Mouse (Mus musculus) heart, embryonic 11.5 days (tissue): ENCODE measurements around the gene Utf1. TPM values are rescaled to one million over a fixed set of nuclear protein-coding genes. Genes with fewer than 3 reads are reported as not detected.

ENCODE experiments used
- ATAC-seq: fragments of 200-750 bp; cut with Nextera tagmentation; replicated peaks from 2 replicates; pipeline ENCODE4 v1.8.0; 2017; ENCODE audit warnings: moderate library complexity; ENCODE audit not compliant: insufficient number of reproducible peaks, low FRiP score, low TSS enrichment
- H3K27ac ChIP-seq: fragments of 300-500 bp; sonication (generic); 2 replicates; pipeline ENCODE4 v1.5.1; 2014; ENCODE audit warnings: mild to moderate bottlenecking, low read depth, low read length
- H3K27me3 ChIP-seq: fragments of 300-500 bp; sonication (generic); 2 replicates; pipeline ENCODE4 v1.6.1; 2014; ENCODE audit warnings: mild to moderate bottlenecking, low read length, mixed read lengths; ENCODE audit not compliant: control insufficient read depth, insufficient read depth
- H3K36me3 ChIP-seq: fragments of 300-500 bp; sonication (generic); 2 replicates; pipeline ENCODE4 v1.6.1; 2014; ENCODE audit warnings: mild to moderate bottlenecking, low read length, moderate library complexity, mixed read lengths; ENCODE audit not compliant: control insufficient read depth, insufficient read depth
- H3K4me1 ChIP-seq: fragments of 300-500 bp; sonication (generic); 2 replicates; pipeline ENCODE4 v1.6.1; 2014; ENCODE audit warnings: low read length; ENCODE audit not compliant: control insufficient read depth, insufficient read depth
- H3K4me2 ChIP-seq: fragments of 300-500 bp; sonication (generic); 2 replicates; pipeline ENCODE4 v1.6.1; 2014; ENCODE audit warnings: mild to moderate bottlenecking, moderate library complexity
- H3K4me3 ChIP-seq: fragments of 300-500 bp; sonication (generic); 2 replicates; pipeline ENCODE4 v1.5.1; 2014; ENCODE audit warnings: low read depth, low read length
- H3K9ac ChIP-seq: fragments of 300-500 bp; sonication (generic); 2 replicates; pipeline ENCODE4 v1.6.1; 2014; ENCODE audit warnings: mild to moderate bottlenecking, low read depth, low read length, moderate library complexity
- H3K9me3 ChIP-seq: fragments of 300-500 bp; sonication (generic); replicated peaks from 2 replicates; pipeline ENCODE4 v1.6.1; 2016; ENCODE audit warnings: low read length; ENCODE audit not compliant: control insufficient read depth
- WGBS: fragments of 180-500 bp; shearing (Covaris S2); extraction: QIAGEN DNeasy Blood & Tissue Kit; methylation state at CpG from one replicate; pipeline ENCODE4 v1.1.7; 2014; ENCODE audit not compliant: insufficient replicate concordance; 5-methylcytosine and 5-hydroxymethylcytosine counted together
- polyA plus RNA-seq: library from polyadenylated mRNA; unstranded; fragments of >200 nt; fragmentation: Nextera tagmentation; extraction: Ambion mirVana; gene quantifications from 2 replicates; pipeline ENCODE4 v1.2.1, GENCODE M21; 2014

The Utf1 gene
- polyA plus RNA-seq, 1 experiment from 2014 or later: not detected

DNA sequence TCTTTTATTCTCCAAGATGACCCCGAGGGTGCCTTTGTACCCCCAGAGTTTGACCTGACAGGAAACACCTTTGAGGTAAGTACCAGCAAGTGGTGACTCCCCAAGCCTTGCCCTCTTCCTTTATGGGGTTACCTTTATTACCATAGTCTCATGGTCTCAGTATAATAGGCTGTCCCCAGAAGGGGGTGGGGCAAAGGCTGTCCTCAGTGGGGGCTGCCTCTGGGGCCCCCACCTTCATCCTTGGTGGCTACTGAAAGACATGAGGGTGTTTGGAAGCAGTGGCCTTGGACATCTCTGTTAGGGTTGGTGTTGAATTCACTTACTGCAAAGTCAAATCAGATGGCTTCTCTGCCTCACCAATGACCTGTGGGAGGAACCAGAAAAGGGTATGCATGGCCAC is 41.6 kb upstream of the Utf1 start:
- Histone ChIP-seq H3K4me3 (no peak overlapping the region), H3K4me1 (peaks cover 3% of the 10 kb centered on the region; the same call in 1 of the 2 replicates), H3K9me3 (no peaks in the 10 kb centered on the region), H3K27me3 (peaks cover 23% of the 10 kb centered on the region), H3K9ac (no peak overlapping the region), H3K4me2 (no peak overlapping the region), H3K27ac (no peak overlapping the region), H3K36me3 (no peaks in the 10 kb centered on the region)
- 36% methylated on average over 1 of the region's 1 CpGs for WGBS
- no peak for ATAC-seq

DNA sequence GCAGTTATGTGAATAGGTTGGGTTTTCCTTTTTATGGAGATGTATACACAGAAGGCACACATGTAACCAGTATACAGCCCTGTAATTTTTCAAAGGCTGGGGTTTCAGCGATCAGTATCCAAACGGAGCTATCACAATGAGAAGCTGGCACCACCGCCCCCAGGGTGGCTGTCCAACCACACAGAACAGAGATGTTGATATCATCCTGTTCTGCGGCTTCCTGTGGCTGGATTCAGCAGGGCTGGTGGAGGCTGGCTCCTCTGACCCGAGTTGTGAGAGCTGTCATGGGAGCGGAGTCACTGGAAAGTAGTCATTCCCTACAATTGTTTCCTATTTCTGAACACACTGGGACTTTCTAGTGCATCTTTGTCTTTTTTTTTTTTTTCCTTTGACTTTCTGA is 38.3 kb upstream of the Utf1 start:
- Histone ChIP-seq H3K27ac (no peak overlapping the region), H3K9ac (no peak overlapping the region), H3K9me3 (no peaks in the 10 kb centered on the region), H3K36me3 (no peaks in the 10 kb centered on the region), H3K4me2 (peak overlapping the region; percentile 42), H3K4me3 (no peak overlapping the region), H3K27me3 (peaks cover 9% of the 10 kb centered on the region; the same call in 1 of the 2 replicates), H3K4me1 (peaks cover 14% of the 10 kb centered on the region)
- no peak for ATAC-seq
- WGBS: 25% methylated on average over 6 of the region's 6 CpGs

DNA sequence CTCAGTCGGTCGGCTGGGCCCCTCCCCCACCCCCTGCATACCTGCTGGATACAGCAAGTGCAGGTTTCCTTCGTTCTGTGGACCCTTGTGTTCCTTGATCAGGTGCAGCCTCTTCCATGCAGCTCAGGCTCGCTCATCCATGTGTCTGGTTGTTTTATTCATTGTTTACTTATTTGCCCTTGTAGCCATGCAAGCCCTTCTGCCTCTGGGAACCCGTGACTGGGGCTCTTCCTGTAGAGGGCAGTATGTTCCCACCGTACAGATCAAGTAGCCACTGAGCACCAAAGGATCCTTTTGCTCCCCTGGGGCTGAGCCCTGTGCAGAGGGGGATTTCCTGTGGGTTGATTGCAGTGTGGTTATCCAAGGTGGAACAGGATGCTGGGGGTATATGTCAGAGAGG is 37.9 kb upstream of the Utf1 start:
- Histone ChIP-seq H3K36me3 (no peaks in the 10 kb centered on the region), H3K4me3 (no peak overlapping the region), H3K27ac (no peak overlapping the region), H3K4me1 (peaks cover 14% of the 10 kb centered on the region), H3K4me2 (peak overlapping the region; percentile 42), H3K9ac (no peak overlapping the region), H3K27me3 (peaks cover 9% of the 10 kb centered on the region; the same call in 1 of the 2 replicates), H3K9me3 (no peaks in the 10 kb centered on the region)
- WGBS: 5% methylated on average over 6 of the region's 6 CpGs
- no peak for ATAC-seq

GRCm38 (mm10) chr7:139908176-139908575 is 35.4 kb upstream of the Utf1 start:
- peaks cover 24% of the 10 kb centered on the region for H3K27me3 ChIP-seq
- peaks cover 14% of the 10 kb centered on the region for H3K4me1 ChIP-seq
- no peak overlapping the region for H3K4me2 ChIP-seq
- H3K9ac ChIP-seq: no peak overlapping the region
- H3K27ac ChIP-seq: no peak overlapping the region
- no peaks in the 10 kb centered on the region for H3K36me3 ChIP-seq
- no peaks in the 10 kb centered on the region for H3K9me3 ChIP-seq
- ATAC-seq: no peak
- H3K4me3 ChIP-seq: no peak overlapping the region
- 66% methylated on average over 5 of the region's 5 CpGs for WGBS

DNA sequence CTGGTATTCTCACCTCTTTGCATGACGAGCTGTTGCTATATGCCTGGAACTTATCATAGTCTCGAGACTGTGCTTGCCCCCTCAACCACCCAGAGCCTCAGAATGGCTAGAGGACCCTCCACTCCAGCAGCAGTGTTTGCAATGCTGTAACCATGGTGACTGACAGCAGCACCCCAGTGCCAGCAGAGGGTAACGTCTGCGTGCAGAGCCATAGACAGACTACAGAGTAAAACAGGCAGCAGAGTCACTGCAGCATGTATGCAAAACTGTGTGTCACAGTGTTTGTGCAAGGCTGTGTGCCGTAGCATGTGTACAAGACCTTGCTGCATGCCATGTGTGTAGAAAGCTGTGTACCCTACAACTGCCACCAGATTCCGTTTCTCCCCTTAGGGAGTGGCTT is 34.1 kb upstream of the Utf1 start:
- Histone ChIP-seq H3K27me3 (peaks cover 37% of the 10 kb centered on the region), H3K4me1 (peaks cover 14% of the 10 kb centered on the region), H3K4me2 (no peak overlapping the region), H3K27ac (no peak overlapping the region), H3K9ac (no peak overlapping the region), H3K4me3 (no peak overlapping the region), H3K9me3 (no peaks in the 10 kb centered on the region), H3K36me3 (no peaks in the 10 kb centered on the region)
- ATAC-seq: no peak
- WGBS: 40% methylated on average over 6 of the region's 6 CpGs

DNA sequence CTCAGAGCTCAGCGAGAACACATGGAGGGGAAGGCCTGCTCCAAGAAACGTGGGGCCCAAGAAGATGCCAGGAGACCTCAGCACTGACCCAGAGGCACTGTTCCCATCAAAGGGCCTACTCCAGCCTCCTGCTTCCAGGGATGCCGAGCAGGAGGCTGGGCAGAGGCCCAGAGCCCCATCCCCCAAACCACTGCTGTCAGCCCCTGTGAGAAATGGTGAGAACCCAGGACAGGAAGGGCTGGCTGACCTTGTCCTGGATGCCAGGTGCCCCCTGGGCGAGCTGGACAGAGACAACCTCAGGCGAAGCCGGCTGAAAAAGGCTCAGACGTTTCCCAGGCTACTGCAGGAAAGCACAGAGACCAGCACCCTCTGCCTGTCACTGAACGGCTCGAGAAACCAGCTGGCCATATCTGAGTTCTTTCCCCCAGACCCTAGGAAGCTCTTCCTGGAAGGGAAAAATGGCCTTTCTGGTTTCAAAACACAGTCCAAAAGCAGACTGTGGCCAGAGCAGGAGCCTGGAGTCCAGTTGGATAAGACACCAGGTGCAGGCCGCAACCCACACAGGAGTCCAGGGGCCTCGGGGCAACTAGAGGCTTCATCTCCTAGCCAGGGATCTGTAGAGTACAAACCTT is 33.3 kb upstream of the Utf1 start:
- Histone ChIP-seq H3K9me3 (no peaks in the 10 kb centered on the region), H3K36me3 (no peaks in the 10 kb centered on the region), H3K4me2 (no peak overlapping the region), H3K27me3 (peaks cover 39% of the 10 kb centered on the region), H3K9ac (no peak overlapping the region; the same call in 1 of the 2 replicates), H3K4me1 (peaks cover 14% of the 10 kb centered on the region), H3K27ac (no peak overlapping the region), H3K4me3 (no peak overlapping the region)
- ATAC-seq: no peak
- WGBS: 50% methylated on average over 11 of the region's 11 CpGs

- no peak overlapping the region for H3K9ac ChIP-seq
- 11% methylated on average over 29 of the region's 29 CpGs for WGBS
- peaks cover 50% of the 10 kb centered on the region for H3K27me3 ChIP-seq
- peak overlapping the region; percentile 30 for H3K4me3 ChIP-seq
- H3K9me3 ChIP-seq: no peaks in the 10 kb centered on the region
- peak overlapping the region; percentile 63 for H3K4me2 ChIP-seq
- H3K27ac ChIP-seq: no peak overlapping the region
- peaks cover 8% of the 10 kb centered on the region for H3K4me1 ChIP-seq
- peak; percentile 60; the same call in 1 of the 2 replicates for ATAC-seq
- H3K36me3 ChIP-seq: no peaks in the 10 kb centered on the region
Measured at GRCm38 (mm10) chr7:139914141-139915047, 29.2 kb upstream of the Utf1 start.

- Histone ChIP-seq H3K4me1 (no peaks in the 10 kb centered on the region; the same call in 1 of the 2 replicates), H3K27me3 (peaks cover 61% of the 10 kb centered on the region), H3K4me2 (peak overlapping the region; percentile 29), H3K36me3 (no peaks in the 10 kb centered on the region), H3K4me3 (no peak overlapping the region), H3K9ac (no peak overlapping the region), H3K27ac (no peak overlapping the region), H3K9me3 (no peaks in the 10 kb centered on the region)
- no peak for ATAC-seq
- WGBS: 5% methylated on average over 14 of the region's 14 CpGs
Measured at GRCm38 (mm10) chr7:139915646-139916257, 27.8 kb upstream of the Utf1 start.
